Mouse (Mus musculus) gastrocnemius, adult 2 months (tissue): ENCODE measurements at regions not wholly inside any gene's neighbourhood (a gene's known extent, or its start where the extent isn't known, plus 50 kb on each side); places are given as distances from the start of the nearest gene placed in this dataset.
A peak's percentile ranks its signal among the peaks of the same experiment; 100 is the strongest.

Experiments used
- DNase-seq: peaks from one replicate; pipeline ENCODE4 v3.0.0; 2022
- H3K27ac ChIP-seq: fragments of 200-600 bp; 2 replicates; pipeline ENCODE4 v1.8.1; 2022; ENCODE audit warnings: mild to moderate bottlenecking
- H3K4me3 ChIP-seq: fragments of 200-600 bp; 2 replicates; pipeline ENCODE4 v1.8.1; 2022; ENCODE audit warnings: mild to moderate bottlenecking, moderate library complexity
- CTCF ChIP-seq: fragments of 200-600 bp; IDR thresholded peaks from 2 replicates; pipeline ENCODE4 v1.8.1; 2022; ENCODE audit warnings: antibody characterized with exemption, mild to moderate bottlenecking, moderate library complexity
- intact Hi-C: fragments of 180-260 bp; cut with DNase I; formaldehyde crosslinking; loops from one replicate; pipeline ENCODE4 v1.15.1; 2025

DNA sequence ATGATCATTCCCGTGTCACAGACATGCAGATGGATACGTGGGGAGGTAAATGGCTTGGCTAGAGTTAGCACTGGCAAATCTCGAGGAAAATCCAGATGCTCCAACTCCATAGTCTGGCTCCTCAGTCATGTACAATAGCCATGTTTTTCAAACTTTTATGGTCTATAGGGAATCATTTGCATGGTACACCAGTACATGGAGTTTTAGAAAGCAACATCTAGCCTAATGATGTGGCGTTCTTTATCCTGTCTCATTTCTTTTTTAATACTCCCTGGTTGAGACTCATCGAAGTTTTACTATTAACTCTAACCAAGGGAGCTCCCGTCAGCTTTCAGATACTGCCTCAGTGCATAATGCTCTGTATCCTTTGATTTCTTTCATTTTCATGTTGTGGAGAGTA lies 178.0 kb downstream of the Tpbg start:
- Histone ChIP-seq H3K27ac (no peak overlapping the region), H3K4me3 (no peak overlapping the region)
- no peak for DNase-seq
- no peak for TF ChIP-seq CTCF
- intact Hi-C loops: no loop called here

DNA sequence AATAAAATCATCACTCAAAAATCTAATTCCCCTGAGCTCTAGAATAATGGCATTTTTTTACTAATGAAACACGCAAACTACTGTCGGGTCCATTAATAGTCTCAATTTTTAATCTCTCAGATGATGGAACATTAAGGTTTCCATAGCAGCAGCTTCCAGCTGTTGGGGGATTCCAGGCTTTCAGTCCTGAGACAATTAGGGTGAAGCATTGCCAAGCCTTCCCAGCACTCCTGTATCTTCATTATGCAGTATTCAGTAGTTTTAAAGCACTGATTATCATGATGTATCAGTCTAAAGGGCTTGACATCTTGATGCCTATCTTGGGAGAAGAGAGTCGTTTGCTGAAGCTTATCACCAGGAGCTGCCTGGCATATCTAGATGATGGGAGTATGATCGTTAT lies 178.6 kb downstream of the Tpbg start:
- no peak overlapping the region for H3K4me3 ChIP-seq
- intact Hi-C loops: no loop called here
- H3K27ac ChIP-seq: no peak overlapping the region
- DNase-seq: no peak
- TF ChIP-seq CTCF: no peak

DNA sequence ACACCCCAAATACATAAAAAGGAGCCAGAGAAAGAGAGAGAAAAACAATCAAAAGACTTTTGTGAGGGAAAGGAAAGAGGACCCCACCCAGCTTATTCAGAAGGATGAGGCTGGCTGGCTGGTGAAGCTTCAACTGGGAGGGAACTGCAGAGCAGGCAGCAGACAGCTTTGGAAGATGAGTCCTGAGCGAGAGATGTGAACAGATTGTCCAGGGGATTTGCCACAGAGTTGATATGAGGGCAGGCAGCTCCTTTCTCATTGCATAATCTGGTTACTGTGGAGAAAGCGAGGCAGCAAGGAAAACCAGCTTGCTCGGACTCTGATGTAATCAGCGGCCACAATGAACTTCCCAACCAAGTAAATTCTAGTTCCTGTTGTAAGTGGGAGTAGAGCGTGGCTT lies 188.6 kb downstream of the Tpbg start:
- Histone ChIP-seq H3K4me3 (0 out of 2 replicates have a peak overlapping the region, but pooled peaks have one; percentile 4), H3K27ac (peak overlapping the region; percentile 38)
- TF ChIP-seq CTCF: no peak
- intact Hi-C loops: no loop called here
- DNase-seq: peak; percentile 15

DNA sequence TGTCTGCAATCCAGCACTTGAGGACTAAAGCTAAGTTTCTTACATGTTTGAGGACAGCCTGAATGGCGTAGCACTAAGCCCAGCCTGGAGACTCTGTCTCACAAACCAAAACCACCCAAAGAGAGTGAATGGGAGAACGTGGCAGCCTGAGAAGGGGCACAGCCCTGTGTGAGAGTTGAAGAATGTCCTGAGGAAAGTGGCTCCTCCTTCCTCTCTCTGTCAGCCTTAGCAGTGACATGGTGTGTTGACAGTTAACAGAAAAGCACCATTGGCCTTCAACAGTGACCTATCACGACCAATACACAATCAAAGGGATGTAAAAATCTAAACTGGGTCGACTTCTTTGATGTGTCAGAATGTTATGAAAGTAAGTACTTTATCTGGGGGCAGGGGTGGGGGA lies 201.9 kb downstream of the Tpbg start:
- Histone ChIP-seq H3K4me3 (no peak overlapping the region), H3K27ac (no peak overlapping the region)
- TF ChIP-seq CTCF: no peak
- DNase-seq: no peak
- intact Hi-C loops: no loop called here

DNA sequence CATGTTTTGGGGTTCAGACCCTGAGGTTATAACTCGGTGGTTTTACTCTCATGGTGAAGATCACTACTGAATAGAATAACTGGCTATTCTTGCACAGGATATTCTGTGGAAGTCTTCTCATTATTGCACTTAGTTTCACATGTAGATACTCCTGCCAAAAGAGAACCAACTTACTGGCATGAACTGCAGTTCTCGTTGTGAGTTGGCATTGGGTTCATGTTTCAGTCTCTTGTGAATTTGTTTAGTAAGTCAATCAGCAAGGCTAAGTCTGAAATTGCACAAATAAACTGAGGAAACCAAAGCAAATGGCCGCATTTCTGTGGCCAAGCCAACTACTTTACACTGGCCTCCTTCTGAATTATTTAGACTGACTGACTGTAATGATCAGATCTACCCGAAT lies 215.9 kb downstream of the Tpbg start:
- Histone ChIP-seq H3K4me3 (no peak overlapping the region), H3K27ac (no peak overlapping the region)
- intact Hi-C loops: no loop called here
- no peak for DNase-seq
- no peak for TF ChIP-seq CTCF

- no peak for DNase-seq
- Histone ChIP-seq H3K27ac (no peak overlapping the region), H3K4me3 (no peak overlapping the region)
- no peak for TF ChIP-seq CTCF
- intact Hi-C loops: no loop called here
Measured at GRCm38 (mm10) chr9:86060049-86060448, 217.9 kb downstream of the Tpbg start.

DNA sequence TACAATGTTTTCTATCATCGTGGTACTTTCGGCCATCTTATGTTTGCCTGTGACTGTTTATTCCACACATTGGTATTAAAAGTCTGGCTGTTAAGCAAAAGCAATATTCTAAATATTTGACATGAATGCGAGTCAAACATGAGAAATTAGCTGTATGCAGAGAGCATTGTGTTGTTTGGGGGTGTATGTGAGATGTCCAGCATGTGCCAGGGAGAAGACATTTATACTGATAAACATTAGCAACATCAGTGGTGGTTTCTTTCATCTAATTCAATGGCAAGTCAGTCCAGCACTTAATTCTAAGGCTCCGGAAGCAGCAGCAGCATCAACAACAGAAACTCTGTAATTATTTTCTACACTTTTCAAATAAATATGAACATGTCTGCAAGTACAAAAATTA lies 219.1 kb downstream of the Tpbg start:
- H3K27ac ChIP-seq: no peak overlapping the region
- no peak overlapping the region for H3K4me3 ChIP-seq
- intact Hi-C loops: no loop called here
- DNase-seq: no peak
- no peak for TF ChIP-seq CTCF

- intact Hi-C loops: no loop called here
- no peak overlapping the region for H3K4me3 ChIP-seq
- no peak overlapping the region for H3K27ac ChIP-seq
- TF ChIP-seq CTCF: no peak
- no peak for DNase-seq
Measured at GRCm38 (mm10) chr9:86079275-86079674, 237.1 kb downstream of the Tpbg start.

DNA sequence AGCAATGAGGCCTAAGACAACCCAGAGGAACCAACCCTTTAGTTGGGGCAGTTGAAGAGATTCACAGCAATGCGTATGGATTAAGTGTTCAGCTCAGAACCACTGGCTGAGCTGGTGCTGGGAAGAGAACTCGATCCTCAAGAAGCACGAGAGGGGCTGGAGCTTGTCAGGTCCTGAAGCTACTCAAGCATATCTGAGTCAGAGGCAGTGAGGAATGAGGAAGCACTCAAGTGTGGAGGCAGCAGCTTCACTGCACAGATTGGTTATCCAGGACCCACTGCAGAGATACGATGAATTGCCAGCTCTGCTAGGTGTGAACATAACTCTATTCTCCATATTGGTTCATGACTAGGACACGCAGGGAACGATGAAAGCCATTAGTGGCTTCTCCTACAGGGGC lies 239.7 kb downstream of the Tpbg start:
- intact Hi-C loops: no loop called here
- H3K4me3 ChIP-seq: no peak overlapping the region
- no peak for TF ChIP-seq CTCF
- no peak overlapping the region for H3K27ac ChIP-seq
- DNase-seq: no peak

- TF ChIP-seq CTCF: no peak
- Histone ChIP-seq H3K4me3 (no peak overlapping the region), H3K27ac (no peak overlapping the region)
- intact Hi-C loops: no loop called here
- no peak for DNase-seq
Measured at GRCm38 (mm10) chr9:86092998-86093397, 250.8 kb downstream of the Tpbg start.

GRCm38 (mm10) chr9:86095460-86095859 lies 253.3 kb downstream of the Tpbg start:
- H3K4me3 ChIP-seq: no peak overlapping the region
- H3K27ac ChIP-seq: no peak overlapping the region
- DNase-seq: no peak
- no peak for TF ChIP-seq CTCF
- intact Hi-C loops: no loop called here

- H3K27ac ChIP-seq: no peak overlapping the region
- no peak overlapping the region for H3K4me3 ChIP-seq
- intact Hi-C loops: no loop called here
- DNase-seq: no peak
- no peak for TF ChIP-seq CTCF
Measured at GRCm38 (mm10) chr9:86096246-86096645, 254.1 kb downstream of the Tpbg start.

DNA sequence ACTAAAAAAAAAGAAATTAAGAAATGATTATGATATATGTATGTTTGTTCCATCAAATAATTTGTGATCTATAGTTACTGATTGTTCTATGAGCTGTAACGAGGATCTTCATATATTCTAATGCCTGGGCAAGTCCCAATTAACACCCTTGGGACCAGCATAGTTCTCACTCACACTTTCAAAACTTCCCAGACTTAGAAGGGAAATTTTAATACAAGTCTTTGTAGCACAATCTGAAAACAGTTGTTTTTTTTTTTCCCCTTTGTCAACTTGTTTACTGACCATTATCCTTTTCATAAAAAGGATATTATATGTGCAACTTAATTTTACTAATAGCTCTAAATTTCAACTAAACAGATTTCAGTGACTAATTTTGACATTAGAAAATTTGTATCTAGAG lies 257.1 kb downstream of the Tpbg start:
- H3K27ac ChIP-seq: no peak overlapping the region
- TF ChIP-seq CTCF: no peak
- no peak overlapping the region for H3K4me3 ChIP-seq
- intact Hi-C loops: no loop called here
- DNase-seq: no peak

GRCm38 (mm10) chr9:86101360-86102086 lies 259.3 kb downstream of the Tpbg start:
- DNase-seq: no peak
- H3K4me3 ChIP-seq: no peak overlapping the region
- no peak overlapping the region for H3K27ac ChIP-seq
- TF ChIP-seq CTCF: no peak
- intact Hi-C loops: no loop called here

GRCm38 (mm10) chr9:86103607-86104006 lies 261.4 kb downstream of the Tpbg start:
- intact Hi-C loops: no loop called here
- DNase-seq: no peak
- TF ChIP-seq CTCF: no peak
- H3K4me3 ChIP-seq: no peak overlapping the region
- no peak overlapping the region for H3K27ac ChIP-seq
